Mouse (Mus musculus) intestine, embryonic 15.5 days (tissue): ENCODE measurements around the gene Rbms1. TPM values are rescaled to one million over a fixed set of nuclear protein-coding genes. Genes with fewer than 3 reads are reported as not detected.
A peak's percentile ranks its signal among the peaks of the same experiment; 100 is the strongest.

Experiments used
- ATAC-seq: fragments of 200-750 bp; cut with Nextera tagmentation; 2 replicates; pipeline ENCODE4 v1.8.0; 2017; ENCODE audit warnings: moderate TSS enrichment, moderate library complexity
- H3K27ac ChIP-seq: fragments of 300-500 bp; sonication (generic); 2 replicates; pipeline ENCODE4 v1.5.1; 2015; ENCODE audit warnings: mild to moderate bottlenecking, inconsistent platforms
- H3K27me3 ChIP-seq: fragments of 300-500 bp; sonication (generic); replicated peaks from 2 replicates; pipeline ENCODE4 v1.6.1; 2015; ENCODE audit warnings: inconsistent platforms
- H3K36me3 ChIP-seq: fragments of 300-500 bp; sonication (generic); 2 replicates; pipeline ENCODE4 v1.6.1; 2015; ENCODE audit warnings: inconsistent platforms
- H3K4me1 ChIP-seq: fragments of 300-500 bp; sonication (generic); replicated peaks from 2 replicates; pipeline ENCODE4 v1.6.1; 2015; ENCODE audit warnings: inconsistent platforms
- H3K4me2 ChIP-seq: fragments of 300-500 bp; sonication (generic); replicated peaks from 2 replicates; pipeline ENCODE4 v1.6.1; 2015; ENCODE audit warnings: mild to moderate bottlenecking, inconsistent platforms
- H3K4me3 ChIP-seq: fragments of 300-500 bp; sonication (generic); replicated peaks from 2 replicates; pipeline ENCODE4 v1.5.1; 2015; ENCODE audit warnings: inconsistent platforms
- H3K9ac ChIP-seq: fragments of 300-500 bp; sonication (generic); 2 replicates; pipeline ENCODE4 v1.6.1; 2015; ENCODE audit warnings: inconsistent platforms
- H3K9me3 ChIP-seq: fragments of 300-500 bp; sonication (generic); 2 replicates; pipeline ENCODE4 v1.6.1; 2016; ENCODE audit warnings: inconsistent platforms
- WGBS: fragments of 180-500 bp; shearing (Covaris S2); methylation state at CpG from one replicate; pipeline ENCODE4 v1.1.7; 2015; 5-methylcytosine and 5-hydroxymethylcytosine counted together
- polyA plus RNA-seq: library from polyadenylated mRNA; unstranded; fragments of >200 nt; fragmentation: Nextera tagmentation; extraction: Ambion mirVana; gene quantifications from 2 replicates; pipeline ENCODE4 v1.2.1, GENCODE M21; 2015

Rbms1 gene
- polyA plus RNA-seq, 1 experiment from 2014 or later = 83.3 TPM

DNA sequence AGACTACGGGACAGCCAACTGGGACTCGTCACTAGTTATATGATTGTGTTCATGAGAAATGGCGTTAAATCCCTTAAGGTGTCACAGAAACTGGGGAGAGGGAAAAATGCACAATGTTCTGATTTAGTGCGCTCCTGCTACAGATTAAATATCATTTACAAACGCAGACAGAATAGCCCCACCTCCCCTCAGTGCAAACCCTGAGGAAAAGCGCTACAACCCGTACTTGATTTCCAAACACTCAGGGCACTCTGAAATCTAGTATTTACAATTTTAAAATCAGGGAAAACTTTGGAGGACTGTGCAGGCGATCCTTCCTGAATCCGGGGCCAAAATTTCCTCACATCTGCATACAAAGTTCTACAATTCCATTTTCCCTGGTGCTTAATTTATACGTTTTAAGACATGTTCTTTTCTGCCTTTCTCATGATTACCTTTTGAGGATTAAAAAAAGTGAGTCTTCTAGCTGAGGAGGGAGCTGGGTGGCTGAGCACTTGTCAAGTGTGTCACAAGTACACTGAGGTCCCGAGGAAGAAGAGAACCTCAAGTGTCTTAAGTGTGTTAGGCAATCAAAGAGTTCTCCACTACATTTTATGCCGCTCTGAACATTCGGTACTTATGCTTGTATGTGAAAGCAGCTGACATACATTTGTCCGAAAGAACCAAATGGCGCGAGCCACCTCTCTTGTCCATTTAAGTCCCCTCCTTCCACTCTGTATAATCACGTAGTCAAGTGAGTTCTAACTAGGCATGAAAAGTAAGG is 164.0 kb downstream of the Rbms1 start:
- WGBS = 80% methylated on average over 17 of the region's 17 CpGs
- Histone ChIP-seq H3K4me3 (no peak overlapping the region), H3K9me3 (no peaks in the 10 kb centered on the region), H3K9ac (no peak overlapping the region), H3K27me3 (no peaks in the 10 kb centered on the region), H3K4me2 (no peak overlapping the region), H3K4me1 (no peaks in the 10 kb centered on the region), H3K27ac (no peak overlapping the region), H3K36me3 (0 out of 2 replicates have a peak, but pooled peaks cover 3% of the 10 kb centered on the region)
- ATAC-seq = no peak

DNA sequence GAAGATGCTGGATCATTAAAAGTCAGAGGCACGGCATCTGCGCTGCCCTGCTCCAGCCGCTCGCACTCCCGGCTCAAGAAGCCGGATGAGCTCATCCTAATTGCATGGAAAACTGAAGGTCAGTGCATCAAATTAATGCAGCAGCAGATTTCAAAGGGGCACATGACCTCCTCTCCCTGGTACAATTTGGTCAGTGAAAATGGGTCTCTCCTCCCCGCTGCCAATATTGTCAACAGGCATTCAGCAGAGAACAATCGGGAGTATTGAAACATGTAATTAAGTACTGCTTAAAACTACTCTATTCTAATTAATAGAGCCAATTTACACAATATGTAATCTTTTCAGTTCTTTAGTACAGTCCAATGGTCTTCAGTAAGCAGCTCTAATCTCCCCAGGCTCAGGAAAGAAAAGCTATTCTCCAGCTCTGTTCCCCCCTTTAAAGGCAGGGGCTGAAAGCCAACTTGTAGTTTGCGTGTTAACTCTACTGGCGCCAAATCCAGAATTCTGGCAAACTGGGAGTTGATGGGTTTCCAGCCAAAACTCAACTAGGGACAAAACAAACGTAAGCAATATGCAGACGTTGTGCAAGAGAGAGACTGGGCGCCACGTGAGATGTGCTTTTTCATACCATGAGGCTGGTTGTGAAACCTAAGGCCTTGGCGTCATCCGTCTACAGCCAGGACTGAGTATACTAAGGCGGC is 165.9 kb downstream of the Rbms1 start:
- Histone ChIP-seq H3K36me3 (0 out of 2 replicates have a peak, but pooled peaks cover 3% of the 10 kb centered on the region), H3K4me3 (no peak overlapping the region), H3K4me2 (no peak overlapping the region), H3K27me3 (no peaks in the 10 kb centered on the region), H3K27ac (no peak overlapping the region), H3K4me1 (no peaks in the 10 kb centered on the region), H3K9me3 (no peaks in the 10 kb centered on the region), H3K9ac (no peak overlapping the region)
- 83% methylated on average over 17 of the region's 17 CpGs for WGBS
- peak; percentile 27; the same call in 1 of the 2 replicates for ATAC-seq

DNA sequence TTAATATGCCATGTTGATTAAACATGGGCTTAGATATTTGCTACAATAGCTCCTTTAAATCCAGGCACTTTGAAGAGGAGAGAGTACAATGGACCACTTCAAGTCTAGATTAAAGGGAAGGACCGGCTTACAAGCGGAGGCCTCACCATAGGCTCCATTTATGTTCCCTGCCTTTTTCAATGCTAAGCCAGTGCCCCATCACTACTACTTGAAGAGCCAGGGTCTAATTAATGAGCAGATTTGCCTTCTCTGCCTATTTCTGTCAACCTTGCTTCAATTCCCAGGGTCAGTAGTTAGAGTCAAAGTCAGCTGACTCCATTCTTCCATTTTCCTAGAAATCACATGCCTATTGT is 166.4 kb downstream of the Rbms1 start:
- Histone ChIP-seq H3K9ac (no peak overlapping the region), H3K4me3 (no peak overlapping the region), H3K4me1 (no peaks in the 10 kb centered on the region), H3K27ac (no peak overlapping the region), H3K4me2 (no peak overlapping the region), H3K36me3 (0 out of 2 replicates have a peak, but pooled peaks cover 3% of the 10 kb centered on the region), H3K9me3 (no peaks in the 10 kb centered on the region), H3K27me3 (no peaks in the 10 kb centered on the region)
- WGBS = 90% methylated on average over 2 of the region's 2 CpGs
- peak; percentile 35; the same call in 1 of the 2 replicates for ATAC-seq

DNA sequence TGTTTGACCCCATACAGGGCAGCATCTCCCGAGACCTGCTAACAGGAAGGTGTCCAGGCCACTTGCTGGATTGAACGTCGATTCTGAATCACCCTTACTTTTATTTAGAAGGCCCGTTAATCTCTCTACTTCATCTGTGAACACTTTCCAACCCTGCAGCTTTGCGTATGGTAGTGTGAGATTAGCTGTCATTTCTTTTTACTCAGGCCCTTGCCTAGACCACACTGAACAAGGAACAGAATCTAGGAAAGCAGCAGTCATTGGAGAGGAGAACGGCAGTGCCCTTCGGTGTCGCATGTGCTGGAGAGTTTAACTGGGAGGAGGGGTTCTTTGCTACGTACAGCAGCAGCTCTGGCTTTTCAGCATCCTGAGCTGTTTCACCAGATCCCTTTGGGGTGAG is 167.1 kb downstream of the Rbms1 start:
- Histone ChIP-seq H3K9ac (no peak overlapping the region), H3K4me1 (no peaks in the 10 kb centered on the region), H3K4me3 (no peak overlapping the region), H3K27me3 (no peaks in the 10 kb centered on the region), H3K27ac (no peak overlapping the region), H3K4me2 (no peak overlapping the region), H3K36me3 (0 out of 2 replicates have a peak, but pooled peaks cover 3% of the 10 kb centered on the region), H3K9me3 (no peaks in the 10 kb centered on the region)
- 81% methylated on average over 9 of the region's 9 CpGs for WGBS
- no peak for ATAC-seq

DNA sequence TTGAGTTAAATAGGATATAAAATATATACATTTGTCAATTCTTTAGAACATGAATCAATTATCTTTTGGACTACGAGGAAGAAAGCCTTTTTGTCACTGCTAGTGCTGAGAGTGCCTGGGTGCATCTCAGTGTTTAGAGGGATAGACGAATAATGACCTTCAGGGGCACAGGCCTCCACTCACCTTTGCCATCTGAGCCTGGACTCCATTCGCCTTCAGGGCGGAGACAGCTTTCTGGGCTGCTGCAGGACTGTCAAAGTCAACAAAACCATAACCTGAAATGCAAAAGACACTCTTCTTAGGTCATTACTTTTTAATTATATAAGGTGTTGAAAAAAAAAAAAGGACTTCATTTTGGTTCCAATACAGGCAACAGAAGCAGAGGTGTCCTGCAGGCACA is 170.5 kb downstream of the Rbms1 start:
- H3K36me3 ChIP-seq = peaks cover 3% of the 10 kb centered on the region; the same call in 1 of the 2 replicates

DNA sequence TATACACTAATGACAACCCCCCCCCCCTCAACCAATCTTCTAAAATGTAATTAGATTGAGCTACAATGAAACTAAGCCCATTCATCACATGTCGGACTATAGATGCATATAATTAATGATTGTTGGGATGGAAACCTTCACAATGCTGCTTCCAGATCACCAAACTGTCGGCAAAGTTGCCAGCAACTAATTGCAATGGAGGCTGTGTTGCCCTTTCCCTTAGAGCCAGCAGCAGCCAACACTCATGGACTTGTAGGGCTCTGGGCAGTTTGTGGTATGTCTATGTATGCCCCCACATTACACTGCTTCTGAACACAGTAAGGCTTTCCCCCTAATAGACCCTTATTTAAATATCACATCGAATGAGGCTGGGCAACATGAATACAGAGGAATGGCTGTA is 173.9 kb downstream of the Rbms1 start:
- Histone ChIP-seq H3K27me3 (no peaks in the 10 kb centered on the region), H3K9ac (no peak overlapping the region), H3K27ac (no peak overlapping the region), H3K4me2 (no peak overlapping the region), H3K9me3 (no peaks in the 10 kb centered on the region), H3K36me3 (peaks cover 6% of the 10 kb centered on the region; the same call in 1 of the 2 replicates), H3K4me3 (no peak overlapping the region), H3K4me1 (no peaks in the 10 kb centered on the region)
- WGBS = 86% methylated on average over 3 of the region's 3 CpGs
- no peak for ATAC-seq

More for the DNA sequence above, 170.5 kb downstream of the Rbms1 start:
- no peak overlapping the region for H3K27ac ChIP-seq
- no peaks in the 10 kb centered on the region for H3K27me3 ChIP-seq
- no peaks in the 10 kb centered on the region for H3K4me1 ChIP-seq
- ATAC-seq = no peak
- 76% methylated on average over 4 of the region's 4 CpGs for WGBS
- no peak overlapping the region for H3K9ac ChIP-seq
- H3K4me3 ChIP-seq = no peak overlapping the region
- H3K9me3 ChIP-seq = no peaks in the 10 kb centered on the region
- H3K4me2 ChIP-seq = no peak overlapping the region

DNA sequence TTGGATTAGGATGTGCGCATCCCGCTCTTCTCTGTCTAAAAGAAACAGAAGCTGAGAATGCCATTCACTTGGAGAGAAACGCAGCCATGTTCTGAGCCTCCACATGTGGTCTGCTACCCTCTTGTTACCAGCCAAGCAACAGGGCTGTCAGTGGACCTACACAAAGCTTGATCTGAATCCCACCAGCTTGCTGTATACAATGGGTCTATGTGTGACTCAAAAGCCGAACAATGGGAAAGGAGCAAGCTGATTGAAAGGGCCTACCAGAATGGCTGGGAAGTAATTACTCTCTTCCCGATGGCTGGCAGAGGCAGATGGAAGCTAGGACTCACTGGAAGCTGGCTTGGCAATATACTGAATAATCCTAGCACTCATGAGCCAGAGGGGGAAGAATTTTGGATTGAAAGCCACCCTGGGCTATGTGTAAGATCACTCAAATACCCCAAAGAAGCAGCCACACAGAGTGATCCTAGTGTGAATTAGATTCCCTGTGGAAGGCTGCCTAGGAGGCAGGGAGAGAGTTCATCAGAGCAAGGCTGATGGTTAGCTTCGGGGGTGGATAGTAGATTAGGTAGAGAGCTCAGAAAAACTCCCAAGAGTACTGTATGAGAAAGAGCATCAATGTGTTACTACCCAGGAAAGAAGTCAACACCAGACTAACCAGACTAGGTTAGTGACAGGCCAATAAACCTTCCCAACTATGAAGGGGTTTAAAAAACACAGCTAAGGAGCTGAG is 174.7 kb downstream of the Rbms1 start:
- WGBS = 86% methylated on average over 6 of the region's 6 CpGs
- no peak for ATAC-seq
- H3K4me3 ChIP-seq = no peak overlapping the region
- H3K4me2 ChIP-seq = no peak overlapping the region
- H3K36me3 ChIP-seq = peaks cover 6% of the 10 kb centered on the region; the same call in 1 of the 2 replicates
- no peak overlapping the region for H3K27ac ChIP-seq
- no peaks in the 10 kb centered on the region for H3K4me1 ChIP-seq
- no peaks in the 10 kb centered on the region for H3K9me3 ChIP-seq
- no peaks in the 10 kb centered on the region for H3K27me3 ChIP-seq
- no peak overlapping the region for H3K9ac ChIP-seq

DNA sequence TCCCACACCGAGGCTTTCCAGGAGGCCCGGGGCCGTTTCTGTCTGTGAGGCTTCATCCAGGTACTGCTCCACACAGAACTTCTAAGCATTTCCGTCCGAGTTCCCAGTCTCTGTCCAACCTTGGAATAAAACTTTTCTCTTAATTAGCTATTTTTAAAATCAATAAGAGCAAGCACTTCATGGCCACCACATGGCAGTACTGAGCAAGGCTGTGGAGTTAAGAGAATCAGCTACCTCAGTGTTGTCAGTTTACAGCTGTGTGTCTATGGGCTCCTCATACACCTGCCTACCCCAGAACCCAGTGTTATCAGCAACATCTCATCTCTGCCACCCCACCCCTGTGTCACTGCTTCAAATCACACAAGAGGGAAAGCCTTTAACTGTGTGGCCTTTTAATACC is 175.9 kb downstream of the Rbms1 start:
- no peak overlapping the region for H3K27ac ChIP-seq
- H3K36me3 ChIP-seq = peaks cover 6% of the 10 kb centered on the region; the same call in 1 of the 2 replicates
- H3K4me1 ChIP-seq = no peaks in the 10 kb centered on the region
- H3K4me2 ChIP-seq = no peak overlapping the region
- no peaks in the 10 kb centered on the region for H3K9me3 ChIP-seq
- whole genome bisulfite sequencing = 94% methylated on average over 5 of the region's 5 CpGs
- H3K9ac ChIP-seq = no peak overlapping the region
- H3K27me3 ChIP-seq = no peaks in the 10 kb centered on the region
- ATAC-seq = no peak
- H3K4me3 ChIP-seq = no peak overlapping the region

DNA sequence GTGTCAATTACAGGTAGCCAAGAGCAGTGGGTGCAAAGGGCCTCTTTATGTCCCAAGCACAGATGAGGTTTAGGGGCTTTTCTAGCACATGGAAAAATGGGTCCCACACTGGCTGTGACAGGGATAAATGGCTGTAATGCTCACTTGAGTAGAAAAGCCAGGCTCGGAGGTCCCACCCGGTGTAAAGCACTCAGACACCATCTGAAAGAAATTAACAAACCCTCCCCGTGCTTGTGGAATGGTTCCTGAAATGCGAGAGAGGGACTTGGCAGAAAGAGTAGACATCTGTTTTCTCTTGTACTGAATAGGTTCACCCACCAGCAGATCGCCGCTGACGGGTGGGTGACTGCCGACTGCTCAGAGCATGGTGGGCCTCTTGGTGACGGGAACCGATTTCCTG is 176.7 kb downstream of the Rbms1 start:
- Histone ChIP-seq H3K27me3 (no peaks in the 10 kb centered on the region), H3K4me3 (no peak overlapping the region), H3K9ac (no peak overlapping the region), H3K36me3 (peaks cover 6% of the 10 kb centered on the region; the same call in 1 of the 2 replicates), H3K27ac (no peak overlapping the region), H3K9me3 (no peaks in the 10 kb centered on the region), H3K4me1 (no peaks in the 10 kb centered on the region), H3K4me2 (no peak overlapping the region)
- no peak for ATAC-seq
- WGBS = 65% methylated on average over 10 of the region's 10 CpGs

DNA sequence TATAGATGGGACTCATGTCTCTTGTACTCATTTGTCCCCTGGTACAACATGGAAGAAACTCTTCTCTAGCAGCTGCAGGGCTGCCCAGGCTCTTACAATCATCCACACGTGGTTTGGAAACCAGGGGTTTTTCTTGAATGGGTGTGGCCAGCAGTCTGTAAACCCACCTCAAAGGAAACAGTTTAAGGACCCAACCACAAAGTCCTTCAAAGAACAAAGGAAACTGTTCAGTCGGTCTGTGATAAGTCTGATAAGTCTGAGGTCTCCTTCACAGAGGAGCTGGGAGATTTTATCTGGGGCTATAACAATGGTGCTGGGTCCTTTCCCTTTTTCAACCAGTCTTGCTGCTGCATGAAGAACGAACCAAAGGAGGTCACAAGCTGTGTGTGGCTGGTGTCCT is 188.5 kb downstream of the Rbms1 start:
- H3K9ac ChIP-seq = no peak overlapping the region
- peaks cover 16% of the 10 kb centered on the region for H3K36me3 ChIP-seq
- no peaks in the 10 kb centered on the region for H3K27me3 ChIP-seq
- H3K9me3 ChIP-seq = no peaks in the 10 kb centered on the region
- H3K27ac ChIP-seq = no peak overlapping the region
- H3K4me3 ChIP-seq = no peak overlapping the region
- no peaks in the 10 kb centered on the region for H3K4me1 ChIP-seq
- no peak overlapping the region for H3K4me2 ChIP-seq
- ATAC-seq = 0 out of 2 replicates have a peak, but pooled peaks have one; percentile 25
- WGBS = 33% methylated on average over 3 of the region's 3 CpGs

DNA sequence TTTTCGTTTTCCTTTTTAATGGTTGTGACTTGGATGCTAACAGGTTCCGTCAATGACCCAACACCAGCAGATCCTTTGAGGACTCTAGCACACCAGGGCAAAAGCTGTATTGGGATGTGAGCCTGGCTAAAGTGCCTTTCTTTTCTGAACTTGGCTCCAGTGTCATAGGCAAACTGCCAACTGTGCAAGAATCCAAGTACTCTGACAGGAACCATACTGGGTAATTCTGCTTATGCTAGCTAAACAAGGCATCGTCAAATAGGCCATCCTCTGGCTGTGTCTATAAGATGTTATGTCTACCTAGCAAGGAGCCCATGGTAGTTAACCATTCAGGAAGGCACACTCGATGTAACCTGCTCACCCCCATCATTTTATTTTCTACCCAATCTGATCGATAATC is 189.4 kb downstream of the Rbms1 start:
- 80% methylated on average over 5 of the region's 5 CpGs for WGBS
- H3K9ac ChIP-seq = no peak overlapping the region
- H3K27me3 ChIP-seq = no peaks in the 10 kb centered on the region
- H3K36me3 ChIP-seq = peaks cover 20% of the 10 kb centered on the region
- no peak overlapping the region for H3K27ac ChIP-seq
- H3K9me3 ChIP-seq = no peaks in the 10 kb centered on the region
- no peak overlapping the region for H3K4me2 ChIP-seq
- ATAC-seq = no peak
- no peaks in the 10 kb centered on the region for H3K4me1 ChIP-seq
- no peak overlapping the region for H3K4me3 ChIP-seq

DNA sequence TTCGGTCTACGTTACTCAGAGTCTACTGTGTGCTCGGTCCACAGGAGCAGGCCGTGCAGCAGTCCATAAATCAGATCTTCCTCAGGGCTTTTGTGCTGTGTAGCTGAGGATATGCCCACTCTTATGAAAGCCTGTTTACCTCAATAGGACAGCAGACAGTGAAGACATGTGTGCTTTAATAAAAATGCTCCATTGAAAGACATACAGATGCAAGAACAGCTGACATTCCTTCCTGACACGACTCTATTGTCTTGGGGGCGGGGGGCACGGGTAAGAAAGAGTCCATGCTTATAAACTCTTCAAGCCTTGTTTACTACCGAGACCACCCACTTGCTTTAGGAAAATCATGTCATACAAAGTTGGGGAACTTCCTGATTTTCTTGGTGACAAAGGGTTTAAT is 196.6 kb downstream of the Rbms1 start:
- ATAC-seq = no peak
- H3K27ac ChIP-seq = no peak overlapping the region

More for the DNA sequence above, 196.6 kb downstream of the Rbms1 start:
- peaks cover 18% of the 10 kb centered on the region for H3K36me3 ChIP-seq
- no peaks in the 10 kb centered on the region for H3K9me3 ChIP-seq
- H3K9ac ChIP-seq = no peak overlapping the region
- no peak overlapping the region for H3K4me3 ChIP-seq
- no peaks in the 10 kb centered on the region for H3K27me3 ChIP-seq
- no peak overlapping the region for H3K4me2 ChIP-seq
- peaks cover 6% of the 10 kb centered on the region; the same call in 1 of the 2 replicates for H3K4me1 ChIP-seq
- 50% methylated on average over 8 of the region's 8 CpGs for WGBS
